Mouse (Mus musculus) heart, postnatal 0 days (tissue): Measurements from ENCODE around the gene Tceal8. TPM values are rescaled to one million over a fixed set of nuclear protein-coding genes. Genes with fewer than 3 reads are reported as not detected.
"Not testable (repeated sequence)": the region's sequence is repeated elsewhere in the genome, so short reads cannot be mapped to it uniquely, and the experiment has no call there.

Experiments
- ATAC-seq: fragments of 200-750 bp; cut with Nextera tagmentation; 2 replicates; pipeline ENCODE4 v1.8.0; 2017; ENCODE audit warnings: low read depth, moderate number of reproducible peaks, moderate library complexity; ENCODE audit not compliant: insufficient read depth
- DNase-seq: peaks from one replicate; pipeline ENCODE4 v3.0.0-alpha.2; 2016; ENCODE audit warnings: low spot score
- H3K27ac ChIP-seq: fragments of 300-500 bp; sonication (generic); 2 replicates; pipeline ENCODE4 v1.5.1; 2014; ENCODE audit warnings: low read depth, mild to moderate bottlenecking
- H3K27me3 ChIP-seq: fragments of 300-500 bp; sonication (generic); 2 replicates; pipeline ENCODE4 v1.6.1; 2014; ENCODE audit warnings: low read length, mixed read lengths; ENCODE audit not compliant: control insufficient read depth, insufficient read depth
- H3K36me3 ChIP-seq: fragments of 300-500 bp; sonication (generic); replicated peaks from 2 replicates; pipeline ENCODE4 v1.6.1; 2014; ENCODE audit warnings: low read length, mixed read lengths; ENCODE audit not compliant: control insufficient read depth, insufficient read depth
- H3K4me1 ChIP-seq: fragments of 300-500 bp; sonication (generic); 2 replicates; pipeline ENCODE4 v1.6.1; 2014; ENCODE audit warnings: antibody characterized with exemption; ENCODE audit not compliant: control insufficient read depth, insufficient read depth
- H3K4me2 ChIP-seq: fragments of 300-500 bp; sonication (generic); 2 replicates; pipeline ENCODE4 v1.6.1; 2014; ENCODE audit warnings: low read depth, mild to moderate bottlenecking, low read length, moderate library complexity
- H3K4me3 ChIP-seq: fragments of 300-500 bp; sonication (generic); 2 replicates; pipeline ENCODE4 v1.5.1; 2014; ENCODE audit warnings: low read depth, low read length
- H3K9ac ChIP-seq: fragments of 300-500 bp; sonication (generic); replicated peaks from 2 replicates; pipeline ENCODE4 v1.6.1; 2014; ENCODE audit warnings: low read depth, low read length, mixed read lengths
- H3K9me3 ChIP-seq: fragments of 300-500 bp; sonication (generic); replicated peaks from 2 replicates; pipeline ENCODE4 v1.6.1; 2016; ENCODE audit warnings: low read length; ENCODE audit not compliant: control insufficient read depth
- CTCF ChIP-seq: IDR thresholded peaks from 2 replicates; pipeline ENCODE4 v1.5.1; 2016; ENCODE audit warnings: antibody characterized with exemption, control low read depth, low read depth
- EP300 ChIP-seq: IDR thresholded peaks from 2 replicates; pipeline ENCODE4 v1.6.1; 2016; ENCODE audit warnings: antibody characterized with exemption, low read depth
- WGBS: fragments of 180-500 bp; shearing (Covaris S2); extraction: QIAGEN DNeasy Blood & Tissue Kit; methylation state at CpG from one replicate; pipeline ENCODE4 v1.1.7; 2014; 5-methylcytosine and 5-hydroxymethylcytosine counted together
- polyA plus RNA-seq: library from polyadenylated mRNA; unstranded; fragments of >200 nt; fragmentation: Nextera tagmentation; extraction: Ambion mirVana; gene quantifications from 2 replicates; pipeline ENCODE4 v1.2.1, GENCODE M21; 2015
- total RNA-seq: library from RNA; depleted of rRNA; stranded (reverse); fragments of >200 nt; gene quantifications from 2 replicates; pipeline ENCODE4 v1.2.3, GENCODE M21; 2014; ENCODE audit warnings: low replicate concordance; rRNA removed

Tceal8 gene
- total RNA-seq (162 and 180 TPM in 2 replicates), polyA plus RNA-seq (202 and 229 TPM in 2 replicates)

DNA sequence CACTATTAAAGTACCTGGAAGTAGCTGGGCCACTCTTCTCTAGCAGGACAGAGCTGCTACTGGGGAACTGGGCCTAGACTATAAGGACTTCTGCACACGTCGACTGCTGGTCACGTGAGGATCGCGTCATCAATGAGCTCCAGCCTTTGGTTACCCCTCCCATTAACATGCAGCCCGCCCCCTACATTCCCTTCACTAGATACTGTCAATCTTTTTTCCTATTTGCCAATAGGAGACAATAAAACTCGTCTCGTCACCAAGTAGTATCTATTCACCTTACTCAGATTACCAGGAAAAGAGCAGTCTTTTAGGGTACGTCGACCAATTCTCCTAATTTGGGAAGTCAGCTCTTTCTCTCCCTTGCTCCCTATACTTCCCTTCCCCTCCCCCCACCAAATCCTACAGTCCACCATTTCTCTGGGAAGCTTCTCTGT, at the start of gene Tceal8:
TSS of gene Tceal8 (minus strand) at position 225 of the 434 bp plus-strand sequence.
- peak; percentile 94 for ATAC-seq
- no peaks in the 10 kb centered on the region for H3K9me3 ChIP-seq
- peak; percentile 95 for DNase-seq
- 28% methylated on average over 10 of the region's 10 CpGs for WGBS
- no peaks in the 10 kb centered on the region for H3K27me3 ChIP-seq
- H3K9ac ChIP-seq = peak within 1 kb of the TSS; percentile 85
- H3K4me2 ChIP-seq = peak within 1 kb of the TSS; percentile 64
- TF ChIP-seq EP300 (no peak), CTCF (0 out of 2 replicates have a peak, but pooled peaks have one; percentile 8)
- H3K4me1 ChIP-seq = 0 out of 2 replicates have a peak, but pooled peaks cover 3% of the 10 kb centered on the region
- peak within 1 kb of the TSS; percentile 71 for H3K4me3 ChIP-seq
- H3K36me3 ChIP-seq = 0 out of 2 replicates have a peak, but pooled peaks cover 5% of the 10 kb centered on the region
- H3K27ac ChIP-seq = peak within 1 kb of the TSS; percentile 95

DNA sequence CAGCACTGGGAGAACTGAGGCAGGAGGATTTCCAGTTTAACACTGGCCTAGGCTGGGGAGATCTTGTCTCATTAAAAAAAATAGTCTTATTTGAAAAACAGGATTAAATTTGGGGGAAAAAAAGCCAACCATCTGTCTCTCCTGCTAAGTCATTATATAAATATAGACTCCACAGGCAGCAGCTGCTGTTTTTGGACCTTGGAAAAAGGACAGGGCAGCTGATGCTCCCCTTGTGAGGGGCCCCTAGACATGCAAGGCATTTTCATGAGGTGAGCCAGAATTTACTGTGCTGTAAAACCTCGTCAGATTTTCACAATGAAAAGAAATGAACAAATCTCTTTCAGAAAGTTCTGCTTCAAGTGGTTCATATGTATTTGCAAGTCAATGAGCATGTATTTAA, 44.2 kb upstream of the Tceal8 start:
- peak overlapping the region; percentile 66 for H3K27ac ChIP-seq

DNA sequence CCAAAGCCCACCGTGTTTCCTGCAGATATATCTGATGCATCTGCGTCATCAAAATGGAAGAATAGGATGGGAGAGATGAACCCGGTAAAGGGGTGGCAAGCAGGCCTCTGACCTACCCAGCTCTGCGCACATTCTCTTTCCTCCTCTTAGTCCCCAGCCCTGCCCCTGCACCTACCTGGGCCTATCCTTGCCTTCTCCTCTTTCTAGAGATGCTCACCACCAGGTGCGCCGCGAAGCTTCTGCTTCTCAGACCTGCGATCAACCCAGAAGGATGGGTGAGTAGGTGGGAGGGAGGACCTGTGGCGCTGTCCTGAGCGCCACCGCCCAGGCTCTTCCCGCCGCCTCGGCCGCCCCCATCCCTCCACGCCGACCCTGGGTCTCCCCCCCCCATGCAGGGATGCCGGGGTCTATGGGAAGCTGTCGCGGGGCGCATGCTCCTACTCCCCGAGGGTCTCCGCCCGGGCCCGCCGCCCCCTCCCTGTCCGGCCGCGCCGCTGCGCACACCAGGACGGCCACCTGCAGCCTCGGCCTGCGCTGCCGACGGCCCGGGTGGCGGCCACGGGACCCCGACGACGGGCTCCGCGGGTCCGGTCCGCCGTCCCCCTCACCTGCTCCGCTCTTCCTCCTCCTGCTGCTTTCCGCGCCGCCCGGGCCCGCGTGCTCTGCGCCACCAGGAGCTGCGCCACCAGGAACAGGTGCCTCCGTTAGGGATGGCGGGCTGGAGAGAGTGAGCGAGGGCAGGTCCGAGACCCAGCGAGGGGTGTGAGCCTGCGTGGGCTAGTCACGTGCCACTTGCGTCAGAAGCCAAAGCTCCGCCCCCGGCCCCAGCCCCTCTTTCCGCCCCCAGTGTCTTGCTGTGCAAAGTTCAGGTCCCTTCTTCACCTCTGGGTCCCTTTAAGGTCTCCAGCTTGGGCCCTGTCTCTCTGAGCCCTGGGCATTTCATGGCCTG, 42.9 kb upstream of the Tceal8 start, which contains the start of the genes Tceal7 and Bex1:
TSS of gene Tceal7 (plus strand) at position 51 of the 949 bp plus-strand sequence.
TSS of gene Bex1 (minus strand) at position 785 of the 949 bp plus-strand sequence.
- peak; percentile 90 for ATAC-seq
- peak within 1 kb of the TSS; percentile 66 for H3K27ac ChIP-seq
- not testable (repeated sequence) for H3K4me1 ChIP-seq

More for the DNA sequence above, 44.2 kb upstream of the Tceal8 start:
- TF ChIP-seq CTCF (no peak), EP300 (no peak)
- H3K4me2 ChIP-seq = no peak overlapping the region
- 24% methylated on average over 1 of the region's 1 CpGs for WGBS
- H3K4me1 ChIP-seq = no peaks in the 10 kb centered on the region
- no peak overlapping the region for H3K9ac ChIP-seq
- ATAC-seq (no peak), DNase-seq (no peak)
- no peak overlapping the region for H3K4me3 ChIP-seq
- no peaks in the 10 kb centered on the region for H3K27me3 ChIP-seq
- H3K9me3 ChIP-seq = no peaks in the 10 kb centered on the region
- H3K36me3 ChIP-seq = no peaks in the 10 kb centered on the region

DNA sequence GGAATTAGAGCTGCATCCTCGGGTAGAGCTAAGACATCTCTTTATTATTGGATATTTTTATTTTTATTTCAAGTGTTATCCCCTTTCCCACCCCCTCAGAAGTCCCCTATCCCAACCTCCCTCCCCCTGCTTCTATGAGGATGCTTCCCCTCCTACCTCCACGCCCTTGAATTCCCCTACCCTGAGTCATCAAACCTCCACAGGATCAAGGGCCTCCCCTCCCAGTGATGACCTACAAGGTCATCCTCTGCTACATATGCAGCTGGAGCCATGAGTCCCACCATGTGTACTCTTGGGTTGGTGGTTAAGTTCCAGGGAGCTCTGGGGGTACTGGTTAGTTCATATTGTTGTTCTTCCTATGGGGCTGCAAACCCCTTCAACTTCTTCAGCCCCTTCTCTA, 41.3 kb upstream of the Tceal8 start:
- H3K27ac ChIP-seq = no peak overlapping the region
- no peaks in the 10 kb centered on the region for H3K9me3 ChIP-seq
- no peaks in the 10 kb centered on the region for H3K27me3 ChIP-seq
- 31% methylated on average over 2 of the region's 2 CpGs for WGBS
- no peak for ATAC-seq
- H3K9ac ChIP-seq = no peak overlapping the region
- no peak for DNase-seq
- H3K4me2 ChIP-seq = no peak overlapping the region
- H3K4me1 ChIP-seq = no peaks in the 10 kb centered on the region
- H3K4me3 ChIP-seq = no peak overlapping the region
- H3K36me3 ChIP-seq = no peaks in the 10 kb centered on the region
- TF ChIP-seq EP300 (no peak), CTCF (no peak)

More for the DNA sequence above, 42.9 kb upstream of the Tceal8 start, which contains the start of the genes Tceal7 and Bex1:
- H3K9ac ChIP-seq, H3K9me3 ChIP-seq, DNase-seq, H3K36me3 ChIP-seq, H3K27me3 ChIP-seq: not testable (repeated sequence)
- H3K4me3 ChIP-seq = peak within 1 kb of the TSS; percentile 38
- 34% methylated on average over 9 of the region's 67 CpGs for WGBS
- peak within 1 kb of the TSS; percentile 42 for H3K4me2 ChIP-seq

DNA sequence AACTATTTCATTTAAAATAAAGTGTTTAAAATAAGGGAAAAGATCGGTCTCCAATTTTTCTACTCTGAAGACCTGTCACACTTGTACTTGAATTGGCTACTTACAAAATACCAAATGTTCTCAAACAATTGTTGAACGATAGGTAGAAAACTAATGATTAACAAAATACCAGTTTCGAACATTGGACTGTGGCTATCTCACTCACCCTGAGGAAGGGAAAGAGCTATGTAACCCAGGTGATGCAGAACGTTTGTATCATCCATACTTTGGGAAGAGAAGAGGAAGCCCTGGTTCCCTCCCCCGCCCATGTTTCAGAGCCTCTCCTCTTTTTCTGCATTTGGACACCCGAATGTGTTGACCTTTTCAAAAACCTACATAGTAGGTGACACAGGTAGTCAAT, 32.3 kb upstream of the Tceal8 start:
- 70% methylated on average over 6 of the region's 6 CpGs for WGBS
- no peak overlapping the region for H3K4me2 ChIP-seq

More for the DNA sequence above, 32.3 kb upstream of the Tceal8 start:
- Histone ChIP-seq H3K9me3 (no peaks in the 10 kb centered on the region), H3K36me3 (no peaks in the 10 kb centered on the region), H3K27me3 (no peaks in the 10 kb centered on the region), H3K27ac (no peak overlapping the region), H3K9ac (no peak overlapping the region), H3K4me3 (no peak overlapping the region), H3K4me1 (no peaks in the 10 kb centered on the region)
- ATAC-seq (no peak), DNase-seq (no peak)
- TF ChIP-seq CTCF (no peak), EP300 (no peak)
